Comparison of ENCODE assay signal across 12 mouse cellular contexts in the genomic region with DNA sequence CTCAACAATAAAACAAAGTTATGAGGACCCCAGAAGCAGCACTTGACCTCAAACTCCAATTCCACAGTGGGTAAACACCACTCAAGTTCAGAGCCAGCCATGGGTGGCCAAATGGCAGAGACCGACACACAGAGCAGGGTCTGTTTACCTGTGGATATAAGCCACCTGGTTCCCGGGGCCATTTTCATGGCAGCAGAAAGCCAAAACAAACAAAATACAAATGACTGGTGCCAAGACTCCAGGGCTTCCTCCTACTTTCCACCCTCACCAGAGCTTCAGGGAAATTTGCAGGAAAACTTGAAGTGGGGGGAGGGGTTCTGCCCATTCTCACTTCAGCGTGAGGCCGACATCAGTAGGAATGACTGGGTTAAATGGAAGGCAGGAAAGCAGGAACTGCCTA.
DNase-seq lines count a peak whose midpoint lies in the region; ATAC-seq lines count a peak whose summit lies in the region.
"Had no signal": no experiment of that assay in that cellular context is flagged by ENCODE, and none has a peak within 500 bp of the region (broad histone marks: within the 10 kb centered on the region; RNA-seq: fewer than 3 reads in every experiment).

No protein-coding gene starts in this region.

- 65% methylated on average over 4 of the region's 4 CpGs for WGBS in heart, embryonic 13.5 days
- WGBS in heart, embryonic 11.5 days (ENCODE audit: insufficient replicate concordance), result 57% methylated on average over 4 of the region's 4 CpGs
- 66% methylated on average over 4 of the region's 4 CpGs for WGBS in stomach, embryonic 16.5 days

- peak; percentile 59 to 70 for DNase-seq in lung, adult 18-20 months
- DNase-seq in lung, postnatal 10 days, result no peak
- peak; percentile 24 to 30 for DNase-seq in kidney, postnatal 36 days
- DNase-seq in thymus, postnatal 25 days, result no peak
- no peak for DNase-seq in retina, embryonic 14.5 days (ENCODE audit: low spot score)
- DNase-seq: cerebellum, postnatal 10 days; right cerebral cortex, postnatal 14 days had no signal

- H3K9me3 ChIP-seq in heart, embryonic 13.5 days, result no peaks in the 10 kb centered on the region
- H3K9me3 ChIP-seq in heart, embryonic 11.5 days (replicated peaks; ENCODE audit: control insufficient read depth, low read length), result no peaks in the 10 kb centered on the region
- H3K9me3 ChIP-seq in stomach, embryonic 16.5 days (replicated peaks; ENCODE audit: control insufficient read depth, low read length), result 0 out of 2 replicates have a peak, but pooled peaks cover 5% of the 10 kb centered on the region
- H3K9me3 ChIP-seq: G1E had no signal

- peak overlapping the region; percentile 85 for H3K4me2 ChIP-seq in heart, embryonic 13.5 days
- no peak overlapping the region for H3K4me2 ChIP-seq in heart, embryonic 11.5 days
- H3K4me2 ChIP-seq in stomach, embryonic 16.5 days (ENCODE audit: low read depth, low read length), result peak overlapping the region; percentile 64
- H3K4me2 ChIP-seq: midbrain, embryonic 13.5 days had no signal

- H3K4me3 ChIP-seq in heart, embryonic 13.5 days, result 0 out of 2 replicates have a peak overlapping the region, but pooled peaks have one; percentile 83
- H3K4me3 ChIP-seq in heart, embryonic 11.5 days (ENCODE audit: low read depth, low read length), result no peak overlapping the region
- 0 out of 2 replicates have a peak overlapping the region, but pooled peaks have one; percentile 88 for H3K4me3 ChIP-seq in stomach, embryonic 16.5 days (replicated peaks; ENCODE audit: low read length)
- H3K4me3 ChIP-seq: midbrain, embryonic 13.5 days had no signal

- H3K36me3 ChIP-seq in heart, embryonic 13.5 days, result peaks cover 10% of the 10 kb centered on the region
- 0 out of 2 replicates have a peak, but pooled peaks cover 2% of the 10 kb centered on the region for H3K36me3 ChIP-seq in heart, embryonic 11.5 days (ENCODE audit: control insufficient read depth, insufficient read depth, low read length)
- no peaks in the 10 kb centered on the region for H3K36me3 ChIP-seq in stomach, embryonic 16.5 days (ENCODE audit: control insufficient read depth, insufficient read depth, low read length)
- H3K36me3 ChIP-seq: G1E had no signal

- H3K27ac ChIP-seq in heart, embryonic 13.5 days (replicated peaks), result 0 out of 2 replicates have a peak overlapping the region, but pooled peaks have one; percentile 86
- H3K27ac ChIP-seq in heart, embryonic 11.5 days (ENCODE audit: low read depth, low read length), result no peak overlapping the region
- peak overlapping the region; percentile 88; the same call in 1 of the 2 replicates for H3K27ac ChIP-seq in stomach, embryonic 16.5 days (ENCODE audit: low read length)
- H3K27ac ChIP-seq: midbrain, embryonic 13.5 days had no signal

- no peak overlapping the region for H3K9ac ChIP-seq in heart, embryonic 13.5 days
- no peak overlapping the region for H3K9ac ChIP-seq in heart, embryonic 11.5 days (ENCODE audit: low read depth, low read length)
- no peak overlapping the region for H3K9ac ChIP-seq in stomach, embryonic 16.5 days (ENCODE audit: low read length)
- H3K9ac ChIP-seq: midbrain, embryonic 13.5 days had no signal

- peaks cover 33% of the 10 kb centered on the region for H3K4me1 ChIP-seq in heart, embryonic 13.5 days
- 0 out of 2 replicates have a peak, but pooled peaks cover 2% of the 10 kb centered on the region for H3K4me1 ChIP-seq in heart, embryonic 11.5 days (ENCODE audit: control insufficient read depth, insufficient read depth, low read length)
- H3K4me1 ChIP-seq in stomach, embryonic 16.5 days (ENCODE audit: control insufficient read depth, insufficient read depth, low read length), result peaks cover 19% of the 10 kb centered on the region

- ATAC-seq in heart, embryonic 13.5 days (ENCODE audit: extremely low read depth, insufficient number of reproducible peaks, low FRiP score, low TSS enrichment), result no peak
- no peak for ATAC-seq in heart, embryonic 11.5 days (replicated peaks; ENCODE audit: insufficient number of reproducible peaks, low FRiP score, low TSS enrichment)
- no peak for ATAC-seq in stomach, embryonic 16.5 days (ENCODE audit: insufficient read depth, low FRiP score)
- ATAC-seq: midbrain, embryonic 13.5 days had no signal

- H3K27me3 ChIP-seq in heart, embryonic 13.5 days (replicated peaks), result no peaks in the 10 kb centered on the region
- H3K27me3 ChIP-seq in heart, embryonic 11.5 days (ENCODE audit: control insufficient read depth, insufficient read depth, low read length), result no peaks in the 10 kb centered on the region
- no peaks in the 10 kb centered on the region for H3K27me3 ChIP-seq in stomach, embryonic 16.5 days (ENCODE audit: control insufficient read depth, insufficient read depth, low read length)
- H3K27me3 ChIP-seq: midbrain, embryonic 13.5 days had no signal

Comparison
In these comparisons a context has a peak if more than half of its experiments do, and no peak if none do; other contexts are left out.
1. DNase-seq: peak in lung, adult 18-20 months (2 of 2) and kidney, postnatal 36 days (2 of 2); none in lung, postnatal 10 days (single experiment), thymus, postnatal 25 days (single experiment) and retina, embryonic 14.5 days (single experiment).